Comparison of ENCODE assay signal across 10 mouse cellular contexts in the genomic region with DNA sequence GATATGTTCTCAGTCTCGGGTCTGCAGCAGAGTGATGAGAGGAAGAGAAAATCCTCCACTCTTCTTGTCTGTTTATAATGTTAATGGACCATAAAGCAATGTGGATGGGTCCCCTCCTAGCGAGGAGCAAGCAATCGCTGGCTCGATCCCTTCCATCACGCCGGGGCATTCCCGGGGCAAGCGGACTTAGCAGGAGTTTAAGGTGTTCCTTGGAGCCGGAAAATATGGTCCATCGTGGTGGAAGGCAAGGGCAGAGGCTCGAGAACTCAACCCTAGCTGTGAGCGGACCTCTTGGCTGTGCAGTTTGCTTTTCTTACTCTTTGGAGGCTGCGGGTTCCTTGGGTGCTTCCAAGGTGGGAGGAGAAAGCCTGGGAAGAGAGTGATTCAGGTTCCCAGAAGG.
DNase-seq lines count a peak whose midpoint lies in the region; ATAC-seq and TF ChIP-seq lines count a peak whose summit lies in the region.
"Had no signal": no experiment of that assay in that cellular context is flagged by ENCODE, and none has a peak within 500 bp of the region (broad histone marks: within the 10 kb centered on the region; RNA-seq: fewer than 3 reads in every experiment).

No protein-coding gene starts in this region.

- H3K27ac ChIP-seq in heart, embryonic 11.5 days (ENCODE audit: low read depth, low read length): no peak overlapping the region
- H3K27ac ChIP-seq in forebrain, embryonic 10.5 days: no peak overlapping the region
- H3K27ac ChIP-seq in limb, embryonic 13.5 days: no peak overlapping the region

- no peak overlapping the region for H3K9ac ChIP-seq in heart, embryonic 11.5 days (ENCODE audit: low read depth, low read length)
- no peak overlapping the region for H3K9ac ChIP-seq in limb, embryonic 13.5 days

- peaks cover 44% of the 10 kb centered on the region for H3K27me3 ChIP-seq in heart, embryonic 11.5 days (ENCODE audit: control insufficient read depth, insufficient read depth, low read length)
- peaks cover 61% of the 10 kb centered on the region for H3K27me3 ChIP-seq in E14TG2a.4 (ENCODE audit: insufficient read depth, low read length)
- H3K27me3 ChIP-seq in forebrain, embryonic 10.5 days (ENCODE audit: poor library complexity, severe bottlenecking): peaks cover 75% of the 10 kb centered on the region
- peaks cover 62% of the 10 kb centered on the region for H3K27me3 ChIP-seq in limb, embryonic 13.5 days

- DNase-seq in heart, postnatal 4 days: no peak
- DNase-seq in forebrain, embryonic 10.5 days (ENCODE audit: extremely low spot score, low spot score): peak; percentile 17
- DNase-seq in urinary bladder, postnatal 4 days (ENCODE audit: low spot score in 2 of 2): no peak
- DNase-seq in ovary, postnatal 36 days (ENCODE audit: low spot score): no peak
- no peak for DNase-seq in gastrocnemius, postnatal 10 days
- DNase-seq: heart, adult 18-20 months; lung, postnatal 4 days had no signal

- H3K4me3 ChIP-seq in heart, embryonic 11.5 days (ENCODE audit: low read depth, low read length): peak overlapping the region; percentile 56
- peak overlapping the region; percentile 63 for H3K4me3 ChIP-seq in E14TG2a.4 (replicated peaks; ENCODE audit: low read length)
- H3K4me3 ChIP-seq in forebrain, embryonic 10.5 days: peak overlapping the region; percentile 59
- H3K4me3 ChIP-seq in limb, embryonic 13.5 days: peak overlapping the region; percentile 49

- no peak for ATAC-seq in heart, embryonic 11.5 days (replicated peaks; ENCODE audit: insufficient number of reproducible peaks, low FRiP score, low TSS enrichment)
- no peak for ATAC-seq in limb, embryonic 13.5 days (ENCODE audit: low FRiP score, low read depth)

- no peaks in the 10 kb centered on the region for H3K36me3 ChIP-seq in heart, embryonic 11.5 days (ENCODE audit: control insufficient read depth, insufficient read depth, low read length)
- no peaks in the 10 kb centered on the region for H3K36me3 ChIP-seq in E14TG2a.4 (ENCODE audit: insufficient read depth, low read length)
- H3K36me3 ChIP-seq in forebrain, embryonic 10.5 days (replicated peaks): no peaks in the 10 kb centered on the region
- H3K36me3 ChIP-seq in limb, embryonic 13.5 days: no peaks in the 10 kb centered on the region

- no peak for TF ChIP-seq CTCF in E14TG2a.4 (conservative IDR thresholded peaks at IDR 0.05; ENCODE audit: low read length)

- 3% methylated on average over 13 of the region's 13 CpGs for WGBS in heart, embryonic 11.5 days (ENCODE audit: insufficient replicate concordance)
- WGBS in forebrain, embryonic 10.5 days: 1% methylated on average over 13 of the region's 13 CpGs
- 2% methylated on average over 13 of the region's 13 CpGs for WGBS in limb, embryonic 13.5 days

- peaks cover 8% of the 10 kb centered on the region for H3K4me1 ChIP-seq in heart, embryonic 11.5 days (ENCODE audit: control insufficient read depth, insufficient read depth, low read length)
- peaks cover 28% of the 10 kb centered on the region for H3K4me1 ChIP-seq in E14TG2a.4 (replicated peaks; ENCODE audit: low read depth, low read length)
- H3K4me1 ChIP-seq in forebrain, embryonic 10.5 days: peaks cover 39% of the 10 kb centered on the region
- peaks cover 30% of the 10 kb centered on the region for H3K4me1 ChIP-seq in limb, embryonic 13.5 days

- H3K9me3 ChIP-seq in heart, embryonic 11.5 days (replicated peaks; ENCODE audit: control insufficient read depth, low read length): no peaks in the 10 kb centered on the region
- H3K9me3 ChIP-seq in E14TG2a.4 (ENCODE audit: low read length): no peaks in the 10 kb centered on the region
- no peaks in the 10 kb centered on the region for H3K9me3 ChIP-seq in forebrain, embryonic 10.5 days
- no peaks in the 10 kb centered on the region for H3K9me3 ChIP-seq in limb, embryonic 13.5 days

- H3K4me2 ChIP-seq in heart, embryonic 11.5 days: peak overlapping the region; percentile 86
- peak overlapping the region; percentile 89 for H3K4me2 ChIP-seq in limb, embryonic 13.5 days (replicated peaks)
